12 mouse cellular contexts compared by ENCODE assay signal in genomic region chrX:111196376-111196775, GRCm38 (mm10). TPM values are rescaled to one million over a fixed set of nuclear protein-coding genes. Genes with fewer than 3 reads are reported as not detected.
DNase-seq lines count a peak whose midpoint lies in the region; ATAC-seq lines count a peak whose summit lies in the region.
"Had no signal": no experiment of that assay in that cellular context is flagged by ENCODE, and none has a peak within 500 bp of the region (broad histone marks: within the 10 kb centered on the region; RNA-seq: fewer than 3 reads in every experiment).

No protein-coding gene starts in this region.

- H3K9ac ChIP-seq in intestine, embryonic 15.5 days: no peak overlapping the region
- H3K9ac ChIP-seq: embryonic facial prominence, embryonic 13.5 days; heart, embryonic 15.5 days had no signal

- H3K4me3 ChIP-seq in intestine, embryonic 15.5 days (replicated peaks): no peak overlapping the region
- H3K4me3 ChIP-seq: embryonic facial prominence, embryonic 13.5 days; heart, embryonic 15.5 days; megakaryocyte, embryonic 14.5 days had no signal

- no peak overlapping the region for H3K4me2 ChIP-seq in intestine, embryonic 15.5 days (replicated peaks)
- H3K4me2 ChIP-seq: embryonic facial prominence, embryonic 13.5 days; heart, embryonic 15.5 days had no signal

- no peak for ATAC-seq in intestine, embryonic 15.5 days

- H3K27ac ChIP-seq in intestine, embryonic 15.5 days: no peak overlapping the region
- H3K27ac ChIP-seq: embryonic facial prominence, embryonic 13.5 days; heart, embryonic 15.5 days had no signal

- H3K27me3 ChIP-seq in intestine, embryonic 15.5 days (replicated peaks): no peaks in the 10 kb centered on the region
- H3K27me3 ChIP-seq: embryonic facial prominence, embryonic 13.5 days; heart, embryonic 15.5 days; megakaryocyte, embryonic 14.5 days had no signal

- H3K9me3 ChIP-seq in intestine, embryonic 15.5 days: no peaks in the 10 kb centered on the region
- H3K9me3 ChIP-seq: embryonic facial prominence, embryonic 13.5 days; heart, embryonic 15.5 days; megakaryocyte, embryonic 14.5 days had no signal

- H3K4me1 ChIP-seq in intestine, embryonic 15.5 days (replicated peaks): no peaks in the 10 kb centered on the region
- H3K4me1 ChIP-seq: embryonic facial prominence, embryonic 13.5 days; heart, embryonic 15.5 days; megakaryocyte, embryonic 14.5 days had no signal

- peak; percentile 0 for DNase-seq in gastrocnemius, adult 18-20 months (ENCODE audit: low spot score)
- no peak for DNase-seq in gastrocnemius, postnatal 25 days
- peak; percentile 1 for DNase-seq in lung, postnatal 10 days
- DNase-seq in lung, postnatal 4 days: no peak
- peak; percentile 9 for DNase-seq in c-Kit-positive CD71-negative TER-119-negative erythroid progenitor cells, embryonic 14.5 days (ENCODE audit: low read depth)
- DNase-seq in retina, postnatal 1 day: peak; percentile 42
- DNase-seq in right cerebral cortex, adult 18-20 months: no peak

- H3K36me3 ChIP-seq in intestine, embryonic 15.5 days: no peaks in the 10 kb centered on the region
- H3K36me3 ChIP-seq: embryonic facial prominence, embryonic 13.5 days; heart, embryonic 15.5 days had no signal

- WGBS in intestine, embryonic 15.5 days: 3% methylated on average over 2 of the region's 2 CpGs

RNA-seq across cellular contexts. Expression of gene Gm10112, which starts 28.2 kb away (rescaled TPM):
- total RNA-seq in gastrocnemius, adult 18-20 months (2021): not detected
- total RNA-seq in gastrocnemius, postnatal 25 days (2021): not detected
- not detected in 2 replicates for polyA plus RNA-seq in intestine, embryonic 15.5 days (2015; fragmentation: Nextera tagmentation; extraction: Ambion mirVana)
- polyA plus RNA-seq: embryonic facial prominence, embryonic 13.5 days; heart, embryonic 15.5 days; small intestine, adult 2 months had no signal

Comparison
In these comparisons a context has a peak if more than half of its experiments do, and no peak if none do; other contexts are left out.
1. DNase-seq: peak in gastrocnemius, adult 18-20 months (single experiment), lung, postnatal 10 days (single experiment), c-Kit-positive CD71-negative TER-119-negative erythroid progenitor cells, embryonic 14.5 days (single experiment) and retina, postnatal 1 day (single experiment); none in gastrocnemius, postnatal 25 days (single experiment), lung, postnatal 4 days (0 of 2) and right cerebral cortex, adult 18-20 months (single experiment).